Mouse (Mus musculus): ENCODE results near the gene Zfp91. TPM values are rescaled to one million over a fixed set of nuclear protein-coding genes. Genes with fewer than 3 reads are reported as not detected.
A peak's percentile ranks its signal among the peaks of the same experiment; 100 is the strongest.

Zfp91 gene
- polyA plus RNA-seq, 1 experiment = 17.7 TPM

- Histone ChIP-seq H3K36me3 (ENCODE audit: control insufficient read depth, insufficient read depth, low read length) (0 out of 2 replicates have a peak, but pooled peaks cover 1% of the 10 kb centered on the region), H3K27ac (ENCODE audit: insufficient read depth, low read depth, low read length) (no peak overlapping the region), H3K4me3 (ENCODE audit: insufficient read depth, low read depth, low read length) (no peak overlapping the region), H3K27me3 (replicated peaks; ENCODE audit: control insufficient read depth, insufficient read depth, low read length) (no peaks in the 10 kb centered on the region), H3K4me1 (ENCODE audit: control insufficient read depth, insufficient read depth, low read length) (no peaks in the 10 kb centered on the region)
- peak; percentile 21 for DNase-seq
- WGBS = 67% methylated on average over 2 of the region's 2 CpGs
- TF ChIP-seq POLR2A (IDR thresholded peaks at IDR 0.05; ENCODE audit: low read depth, low read length) = no peak
- no peak for TF ChIP-seq CTCF (conservative IDR thresholded peaks at IDR 0.05; ENCODE audit: insufficient read depth, insufficient read length, low read depth, low read length)
These were observed 33.5 kb downstream of the Zfp91 start for GRCm38 (mm10) chr19:12762212-12763130.

DNA sequence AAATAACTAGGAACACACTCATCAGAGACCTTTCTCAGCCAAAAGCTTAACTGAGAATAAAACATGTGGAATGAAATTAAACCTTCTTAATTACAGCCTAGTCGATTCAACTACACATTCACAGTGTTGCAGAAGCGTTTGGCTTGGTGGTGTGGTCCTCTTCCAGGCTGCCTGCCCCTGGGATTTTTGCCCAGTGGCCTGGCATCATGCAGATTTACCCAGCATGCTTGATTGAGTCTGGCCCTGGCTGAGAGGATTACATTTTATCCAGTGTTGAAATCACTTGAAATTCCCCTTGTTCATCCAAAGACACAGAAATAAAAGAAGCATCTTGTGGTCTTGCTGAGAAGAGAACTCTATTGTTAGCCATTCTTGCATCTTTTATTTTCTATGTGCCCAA, 36.3 kb downstream of the Zfp91 start:
- no peaks in the 10 kb centered on the region for H3K4me1 ChIP-seq (ENCODE audit: control insufficient read depth, insufficient read depth, low read length)
- WGBS = 31% methylated on average over 2 of the region's 2 CpGs
- H3K4me3 ChIP-seq (ENCODE audit: insufficient read depth, low read depth, low read length) = no peak overlapping the region
- TF ChIP-seq CTCF (conservative IDR thresholded peaks at IDR 0.05; ENCODE audit: insufficient read depth, insufficient read length, low read depth, low read length) (no peak), POLR2A (IDR thresholded peaks at IDR 0.05; ENCODE audit: low read depth, low read length) (no peak)
- H3K27ac ChIP-seq (ENCODE audit: insufficient read depth, low read depth, low read length) = no peak overlapping the region
- no peaks in the 10 kb centered on the region for H3K27me3 ChIP-seq (replicated peaks; ENCODE audit: control insufficient read depth, insufficient read depth, low read length)
- DNase-seq = peak; percentile 77
- no peaks in the 10 kb centered on the region for H3K36me3 ChIP-seq (ENCODE audit: control insufficient read depth, insufficient read depth, low read length)

- H3K36me3 ChIP-seq (ENCODE audit: control insufficient read depth, insufficient read depth, low read length) = no peaks in the 10 kb centered on the region
- no peaks in the 10 kb centered on the region for H3K27me3 ChIP-seq (replicated peaks; ENCODE audit: control insufficient read depth, insufficient read depth, low read length)
- 93% methylated on average over 1 of the region's 1 CpGs for WGBS
- H3K4me3 ChIP-seq (ENCODE audit: insufficient read depth, low read depth, low read length) = no peak overlapping the region
- H3K4me1 ChIP-seq (ENCODE audit: control insufficient read depth, insufficient read depth, low read length) = no peaks in the 10 kb centered on the region
- no peak overlapping the region for H3K27ac ChIP-seq (ENCODE audit: insufficient read depth, low read depth, low read length)
- TF ChIP-seq CTCF (conservative IDR thresholded peaks at IDR 0.05; ENCODE audit: insufficient read depth, insufficient read length, low read depth, low read length) (no peak), POLR2A (IDR thresholded peaks at IDR 0.05; ENCODE audit: low read depth, low read length) (no peak)
- no peak for DNase-seq
These were observed 36.9 kb downstream of the Zfp91 start for GRCm38 (mm10) chr19:12758936-12759478.

DNA sequence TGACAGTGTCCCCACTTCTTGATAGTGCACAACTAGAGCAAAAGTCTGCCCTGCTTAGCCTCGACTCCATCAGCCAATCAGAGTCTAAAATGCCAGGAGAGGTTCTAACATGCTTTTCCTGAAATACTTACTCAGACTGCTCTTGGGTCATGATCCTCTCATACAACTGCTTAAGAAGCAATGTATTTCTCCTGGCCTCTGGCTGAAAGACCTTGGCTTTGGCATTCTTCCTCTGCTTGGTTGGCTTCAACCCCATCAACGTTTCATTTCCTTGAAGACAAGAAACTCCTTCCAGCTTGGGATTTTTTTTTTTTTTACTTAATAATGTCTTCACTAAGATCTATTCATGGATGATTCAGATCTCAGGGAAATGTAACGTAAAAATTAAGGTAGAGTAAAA, 39.6 kb downstream of the Zfp91 start:
- no peaks in the 10 kb centered on the region for H3K36me3 ChIP-seq (ENCODE audit: control insufficient read depth, insufficient read depth, low read length)
- 77% methylated on average over 3 of the region's 3 CpGs for WGBS
- no peaks in the 10 kb centered on the region for H3K27me3 ChIP-seq (replicated peaks; ENCODE audit: control insufficient read depth, insufficient read depth, low read length)
- H3K4me1 ChIP-seq (ENCODE audit: control insufficient read depth, insufficient read depth, low read length) = no peaks in the 10 kb centered on the region
- H3K4me3 ChIP-seq (ENCODE audit: insufficient read depth, low read depth, low read length) = no peak overlapping the region
- DNase-seq = no peak
- TF ChIP-seq CTCF (conservative IDR thresholded peaks at IDR 0.05; ENCODE audit: insufficient read depth, insufficient read length, low read depth, low read length) = no peak
- no peak for TF ChIP-seq POLR2A (IDR thresholded peaks at IDR 0.05; ENCODE audit: low read depth, low read length)
- no peak overlapping the region for H3K27ac ChIP-seq (ENCODE audit: insufficient read depth, low read depth, low read length)

- WGBS = 83% methylated on average over 2 of the region's 2 CpGs
- Histone ChIP-seq H3K4me3 (ENCODE audit: insufficient read depth, low read depth, low read length) (no peak overlapping the region), H3K27me3 (replicated peaks; ENCODE audit: control insufficient read depth, insufficient read depth, low read length) (no peaks in the 10 kb centered on the region), H3K36me3 (ENCODE audit: control insufficient read depth, insufficient read depth, low read length) (no peaks in the 10 kb centered on the region), H3K27ac (ENCODE audit: insufficient read depth, low read depth, low read length) (no peak overlapping the region), H3K4me1 (ENCODE audit: control insufficient read depth, insufficient read depth, low read length) (no peaks in the 10 kb centered on the region)
- no peak for DNase-seq
- TF ChIP-seq CTCF (conservative IDR thresholded peaks at IDR 0.05; ENCODE audit: insufficient read depth, insufficient read length, low read depth, low read length) (no peak), POLR2A (IDR thresholded peaks at IDR 0.05; ENCODE audit: low read depth, low read length) (no peak)
These were observed 64.0 kb downstream of the Zfp91 start for GRCm38 (mm10) chr19:12731950-12732349.

DNA sequence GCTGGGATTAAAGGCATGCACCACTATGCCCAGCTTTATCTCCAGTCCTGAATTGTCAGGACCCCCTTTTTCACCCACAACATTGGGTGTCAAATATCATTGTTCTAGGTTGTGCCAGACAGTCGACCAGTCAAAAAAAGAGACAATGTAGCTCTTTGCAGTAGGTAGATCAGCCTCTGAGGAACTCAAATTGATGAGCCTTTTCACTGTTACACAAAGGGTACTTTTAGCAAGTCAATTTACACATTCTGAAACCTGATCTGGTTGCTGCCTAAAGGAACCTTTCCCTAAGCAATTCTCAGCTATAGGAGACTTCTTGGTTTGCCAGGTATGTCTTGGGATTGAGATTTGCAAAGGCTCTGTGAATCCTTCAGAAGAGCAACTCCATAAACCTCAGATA, 64.9 kb downstream of the Zfp91 start:
- H3K27ac ChIP-seq (ENCODE audit: insufficient read depth, low read depth, low read length) = no peak overlapping the region
- DNase-seq = no peak
- TF ChIP-seq POLR2A (IDR thresholded peaks at IDR 0.05; ENCODE audit: low read depth, low read length) (no peak), CTCF (conservative IDR thresholded peaks at IDR 0.05; ENCODE audit: insufficient read depth, insufficient read length, low read depth, low read length) (no peak)
- no peaks in the 10 kb centered on the region for H3K27me3 ChIP-seq (replicated peaks; ENCODE audit: control insufficient read depth, insufficient read depth, low read length)
- 57% methylated on average over 1 of the region's 1 CpGs for WGBS
- no peak overlapping the region for H3K4me3 ChIP-seq (ENCODE audit: insufficient read depth, low read depth, low read length)
- no peaks in the 10 kb centered on the region for H3K4me1 ChIP-seq (ENCODE audit: control insufficient read depth, insufficient read depth, low read length)
- no peaks in the 10 kb centered on the region for H3K36me3 ChIP-seq (ENCODE audit: control insufficient read depth, insufficient read depth, low read length)

DNA sequence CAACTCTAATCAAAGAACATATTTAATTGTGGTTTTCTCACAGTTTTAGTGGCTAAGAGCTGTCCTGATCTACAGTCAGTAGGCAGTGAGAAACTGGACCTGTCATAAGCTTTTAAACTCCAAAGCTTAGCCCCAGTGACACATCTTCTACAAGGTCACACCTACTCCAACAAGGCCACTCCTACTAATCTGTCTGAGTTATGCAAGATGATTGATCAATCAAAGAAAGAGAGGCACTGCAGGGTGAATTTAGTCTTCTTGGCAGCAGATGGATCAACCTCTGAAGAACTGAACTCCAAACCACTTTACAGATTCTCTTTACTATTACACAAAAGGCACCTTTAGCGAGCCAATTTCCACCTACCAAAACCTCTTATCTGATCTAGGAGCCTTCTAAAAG, 70.1 kb downstream of the Zfp91 start:
- Histone ChIP-seq H3K36me3 (ENCODE audit: control insufficient read depth, insufficient read depth, low read length) (no peaks in the 10 kb centered on the region), H3K4me1 (ENCODE audit: control insufficient read depth, insufficient read depth, low read length) (no peaks in the 10 kb centered on the region), H3K27me3 (replicated peaks; ENCODE audit: control insufficient read depth, insufficient read depth, low read length) (no peaks in the 10 kb centered on the region), H3K27ac (ENCODE audit: insufficient read depth, low read depth, low read length) (no peak overlapping the region), H3K4me3 (ENCODE audit: insufficient read depth, low read depth, low read length) (no peak overlapping the region)
- DNase-seq = no peak
- TF ChIP-seq CTCF (conservative IDR thresholded peaks at IDR 0.05; ENCODE audit: insufficient read depth, insufficient read length, low read depth, low read length) (no peak), POLR2A (IDR thresholded peaks at IDR 0.05; ENCODE audit: low read depth, low read length) (no peak)
- WGBS = 62% methylated on average over 1 of the region's 1 CpGs

Measured in kidney, adult 2 months (tissue).